Mouse (Mus musculus): Measurements from ENCODE around the gene Myo1g.

DNA sequence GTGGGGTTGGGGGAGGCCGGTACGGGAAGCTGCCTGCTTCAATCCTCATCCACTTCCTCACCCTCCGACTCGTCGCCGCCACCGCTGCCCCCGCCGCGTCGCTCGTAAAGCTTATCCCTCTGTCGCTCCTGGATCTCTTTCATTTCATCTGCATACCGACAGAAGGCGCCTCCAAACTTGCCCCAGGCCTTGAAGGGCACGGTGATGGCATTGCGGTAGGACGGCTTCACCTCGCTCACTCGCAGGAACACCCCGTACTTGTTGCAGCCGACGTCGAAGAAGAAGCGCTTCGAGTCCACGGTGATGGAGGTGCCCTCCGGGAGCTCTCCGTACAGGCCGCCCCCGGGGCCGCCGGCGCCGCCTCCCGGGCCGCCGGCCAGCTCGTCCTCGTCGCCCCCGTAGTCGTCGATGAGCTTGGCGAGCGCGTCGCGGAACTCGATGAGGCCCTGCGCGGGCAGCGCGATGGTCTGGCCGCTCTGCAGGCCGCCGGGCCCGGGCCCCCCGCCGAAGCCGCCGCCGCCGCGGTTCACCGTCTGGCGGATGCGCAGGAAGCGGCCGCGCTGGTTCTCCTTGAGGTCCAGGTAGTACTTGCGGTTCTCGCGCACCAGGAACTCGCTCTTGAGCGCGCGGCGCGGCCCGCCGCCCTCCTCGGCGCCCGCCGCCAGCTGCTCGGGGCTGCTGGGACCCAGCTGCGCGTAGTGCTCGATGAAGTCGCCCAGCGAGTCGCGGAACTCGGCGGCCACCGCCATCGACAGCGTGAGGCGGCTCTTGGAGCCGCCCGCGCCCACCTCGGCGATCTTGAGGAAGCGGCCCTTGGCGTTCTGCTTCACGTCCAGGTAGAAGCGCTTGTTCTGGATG is 45.7 kb downstream of the Myo1g start:
- no peak for TF ChIP-seq CTCF (IDR thresholded peaks at IDR 0.05; ENCODE audit: borderline replicate concordance, insufficient read depth, low read length)
- 0 out of 2 replicates have a peak, but pooled peaks have one; percentile 14 for TF ChIP-seq POLR2A (IDR thresholded peaks at IDR 0.05; ENCODE audit: low read depth, low read length)

Measured in embryonic fibroblast, embryonic 13.5 days (primary cell).